Mouse (Mus musculus): ENCODE data around the gene Prss41.
"Not testable (repeated sequence)": the region's sequence is repeated elsewhere in the genome, so short reads cannot be mapped to it uniquely, and the experiment has no call there.

Gene Prss41

GRCm38 (mm10) chr17:23843812-23844273 is at the start of gene Prss41, which contains the start of gene Prss32:
TSS of gene Prss41 (minus strand) at chr17:23844172.
TSS of gene Prss32 (plus strand) at chr17:23843855.
- no peak for DNase-seq (ENCODE audit: low spot score in 2 of 2)

GRCm38 (mm10) chr17:23880576-23880975 is 36.6 kb upstream of the Prss41 start, which contains the start of the genes Dcpp1 and Dcpp2:
TSS of gene Dcpp1 (plus strand) at chr17:23880876.
TSS of gene Dcpp2 (plus strand) at chr17:23880880.
- not testable (repeated sequence) for DNase-seq (ENCODE audit: low spot score in 2 of 2)

DNA sequence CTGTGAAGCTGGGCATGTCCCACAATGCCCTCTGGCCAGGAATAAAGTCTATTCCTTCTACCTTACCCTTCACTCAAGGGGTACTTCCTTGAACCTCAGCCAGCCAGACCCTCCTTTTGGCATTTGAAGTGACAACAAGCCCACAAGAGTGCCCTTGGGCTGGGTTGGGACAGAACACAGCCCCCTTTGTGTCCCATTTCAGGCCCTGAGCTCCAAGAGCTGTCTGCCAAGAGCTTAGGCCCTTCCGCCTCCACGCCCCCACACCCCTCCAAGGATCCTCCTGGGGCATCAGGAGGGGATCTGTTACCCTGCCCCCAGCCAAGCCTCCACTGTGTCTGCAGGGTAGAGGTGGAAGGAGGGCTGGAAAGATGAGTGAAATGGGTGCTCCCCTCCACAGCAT is 33.2 kb upstream of the Prss41 start:
- no peak for DNase-seq (ENCODE audit: low spot score in 2 of 2)

- peak in 1 of 2 experiments; percentile 7 for DNase-seq (ENCODE audit: low spot score in 2 of 2)
These were observed 32.8 kb upstream of the Prss41 start for GRCm38 (mm10) chr17:23876741-23877140.

DNA sequence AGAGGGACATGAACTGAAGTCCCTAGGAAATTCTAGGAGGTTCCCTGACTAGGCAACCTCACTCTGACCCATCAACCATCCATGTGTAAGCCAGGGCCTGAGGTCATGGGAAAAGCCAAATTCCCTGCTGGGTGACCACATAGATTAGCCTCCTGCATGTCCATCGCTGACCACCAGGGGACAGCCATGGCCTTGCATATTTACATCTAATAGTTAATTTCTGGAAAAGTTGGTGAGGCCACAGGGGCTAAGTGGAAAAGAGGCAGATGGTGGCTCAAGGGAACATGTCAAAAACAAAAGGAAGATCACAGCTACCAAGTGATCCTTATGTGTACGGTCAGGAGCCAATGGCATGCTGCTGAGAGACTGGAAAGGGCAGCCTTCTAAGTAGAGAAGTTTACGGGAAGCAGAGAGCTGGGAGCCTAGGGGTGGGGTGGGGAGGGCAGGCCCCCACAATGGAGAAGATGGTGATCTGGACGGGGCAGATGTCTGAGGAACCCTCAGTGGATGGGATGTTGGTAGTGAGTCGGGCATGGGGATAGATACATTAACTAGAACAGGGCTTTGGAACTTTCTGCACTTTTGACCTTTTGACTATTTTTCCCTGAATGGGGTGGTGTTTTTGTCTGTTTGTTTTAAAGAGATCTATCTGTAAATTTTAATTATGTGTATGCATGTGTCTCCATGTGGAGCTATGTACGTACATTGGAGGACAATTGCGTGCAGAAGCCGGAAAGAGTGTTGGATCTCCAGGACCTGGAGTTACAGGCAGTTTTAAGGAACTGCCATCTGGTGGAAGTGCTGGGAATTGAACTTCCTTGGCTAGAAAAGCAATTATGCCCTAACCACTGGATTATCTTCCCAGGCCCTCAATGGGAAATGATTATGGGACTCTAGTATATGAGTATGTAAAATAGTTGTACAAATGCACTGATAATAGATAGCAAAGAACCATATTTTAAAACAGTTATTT is 30.2 kb upstream of the Prss41 start:
- peak; percentile 44 to 53 for DNase-seq (ENCODE audit: low spot score in 2 of 2)

DNA sequence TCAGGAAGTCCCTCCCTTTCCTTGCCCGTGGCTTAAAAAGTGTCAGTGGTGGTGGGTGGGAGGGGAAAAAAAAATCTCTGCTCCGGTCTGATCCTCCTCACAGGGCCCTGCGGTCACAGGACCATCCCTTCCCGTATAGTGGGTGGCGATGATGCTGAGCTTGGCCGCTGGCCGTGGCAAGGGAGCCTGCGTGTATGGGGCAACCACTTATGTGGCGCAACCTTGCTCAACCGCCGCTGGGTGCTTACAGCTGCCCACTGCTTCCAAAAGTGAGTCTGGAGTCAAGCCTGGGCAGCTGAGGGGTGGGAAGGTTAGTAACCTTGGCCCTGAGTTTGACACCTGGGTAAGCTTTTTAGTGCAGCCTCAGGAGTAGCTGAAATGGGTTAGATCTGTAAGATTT is 24.5 kb upstream of the Prss41 start:
- no peak for DNase-seq (ENCODE audit: low spot score in 2 of 2)

- no peak for DNase-seq (ENCODE audit: low spot score in 2 of 2)
These were observed 23.8 kb upstream of the Prss41 start, which contains the start of gene Prss21 for GRCm38 (mm10) chr17:23867756-23868155. TSS of gene Prss21 (plus strand) at chr17:23868056.

DNA sequence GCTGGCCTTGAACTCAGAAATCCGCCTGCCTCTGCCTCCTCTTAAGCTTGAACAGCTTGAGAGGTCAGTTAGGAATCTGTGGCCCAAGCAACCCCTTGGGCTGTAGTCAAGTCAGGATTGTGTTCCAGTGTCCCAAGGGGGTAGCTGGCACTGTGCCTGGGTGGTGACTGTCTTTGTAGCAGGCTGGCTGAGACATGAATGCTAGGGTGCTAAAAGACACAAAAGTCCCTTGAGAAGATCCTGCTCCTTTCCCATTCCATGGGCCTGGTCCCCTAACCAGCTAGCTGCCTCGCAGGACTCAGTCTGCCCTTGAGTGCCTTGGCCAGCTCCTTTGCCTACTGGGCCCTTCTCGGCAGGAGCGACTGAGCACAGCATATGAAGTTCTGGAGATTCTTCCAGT is 19.0 kb upstream of the Prss41 start:
- DNase-seq (ENCODE audit: low spot score in 2 of 2): no peak

- no peak for DNase-seq (ENCODE audit: low spot score in 2 of 2)
These were observed 13.9 kb upstream of the Prss41 start for GRCm38 (mm10) chr17:23857913-23858312.

DNA sequence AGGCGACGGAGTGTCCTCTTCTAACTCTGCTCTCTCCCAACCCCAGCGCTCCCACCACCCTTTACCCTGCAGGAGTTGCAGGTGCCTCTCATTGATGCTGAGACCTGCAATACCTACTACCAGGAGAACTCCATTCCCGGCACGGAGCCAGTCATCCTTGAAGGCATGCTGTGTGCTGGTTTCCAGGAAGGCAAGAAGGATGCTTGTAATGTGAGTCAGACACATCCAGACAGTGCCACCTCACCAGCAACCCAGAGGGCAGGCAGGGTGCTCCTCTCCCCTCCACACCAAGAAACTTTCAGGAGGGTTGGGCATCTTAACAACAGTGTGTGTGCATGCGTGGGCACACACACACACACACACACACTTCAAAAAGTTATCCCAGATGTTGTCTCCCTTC is 13.2 kb upstream of the Prss41 start:
- DNase-seq (ENCODE audit: low spot score in 2 of 2): no peak

- DNase-seq (ENCODE audit: low spot score in 2 of 2): no peak
These were observed 10.3 kb upstream of the Prss41 start for GRCm38 (mm10) chr17:23854229-23854765.

DNA sequence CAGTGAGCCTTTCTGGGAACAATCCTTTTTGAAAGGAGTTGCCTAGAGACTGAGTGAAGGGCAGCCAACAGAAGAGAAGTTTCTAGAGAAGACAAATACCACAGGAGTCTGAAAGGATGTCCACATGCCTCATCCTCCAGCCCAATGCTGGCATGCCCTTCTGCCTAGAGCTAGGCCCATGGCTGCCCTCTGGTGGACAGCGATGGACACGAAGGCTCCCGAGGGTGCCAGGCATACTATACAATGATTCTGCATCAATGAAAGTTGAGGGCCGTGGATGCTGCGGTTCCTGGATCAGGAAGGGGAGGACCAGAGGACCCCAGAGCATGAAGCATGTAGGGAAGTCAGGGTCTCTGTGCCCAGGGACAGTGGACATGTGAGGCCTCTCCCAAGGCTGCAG is 9.3 kb upstream of the Prss41 start:
- peak in 1 of 2 experiments; percentile 11 for DNase-seq (ENCODE audit: low spot score in 2 of 2)

GRCm38 (mm10) chr17:23850853-23851749 is 7.1 kb upstream of the Prss41 start:
- peak; percentile 56 to 64 for DNase-seq (ENCODE audit: low spot score in 2 of 2)

GRCm38 (mm10) chr17:23850028-23850427 is 6.1 kb upstream of the Prss41 start:
- no peak for DNase-seq (ENCODE audit: low spot score in 2 of 2)

GRCm38 (mm10) chr17:23843141-23843811 is 696 bp downstream of the Prss41 start:
- no peak for DNase-seq (ENCODE audit: low spot score in 2 of 2)

GRCm38 (mm10) chr17:23841145-23841544 is 2.8 kb downstream of the Prss41 start:
- peak; percentile 59 to 75 for DNase-seq (ENCODE audit: low spot score in 2 of 2)

- no peak for DNase-seq (ENCODE audit: low spot score in 2 of 2)
These were observed 7.9 kb downstream of the Prss41 start, which contains the start of gene Prss33 for GRCm38 (mm10) chr17:23836006-23836575. TSS of gene Prss33 (minus strand) at chr17:23836056.

DNA sequence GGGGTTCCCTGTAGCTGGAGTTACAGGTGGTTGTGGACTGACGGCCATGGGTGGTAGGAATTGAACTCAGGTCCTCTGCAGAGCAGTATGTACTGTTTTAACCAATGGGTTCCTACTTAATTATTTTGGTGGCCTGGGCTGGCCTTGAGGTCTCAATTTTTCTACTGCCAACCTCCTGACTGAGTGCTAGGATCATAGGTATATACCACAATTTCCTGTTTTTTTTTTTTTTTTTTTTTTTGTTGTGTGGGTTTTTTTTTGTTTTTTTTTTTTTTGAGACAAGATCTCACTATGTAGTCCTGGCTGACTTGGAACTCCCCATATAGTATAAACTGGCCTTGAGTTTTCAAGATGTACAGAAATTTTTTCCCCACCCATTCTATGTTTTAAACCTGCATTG is 12.8 kb downstream of the Prss41 start:
- no peak for DNase-seq (ENCODE audit: low spot score in 2 of 2)

GRCm38 (mm10) chr17:23829064-23829619 is 14.8 kb downstream of the Prss41 start, which contains the start of gene Elob:
TSS of gene Elob (minus strand) at chr17:23829136.
- DNase-seq (ENCODE audit: low spot score in 2 of 2): peak; percentile 83 to 91

All from right cerebral cortex, adult 2 months (tissue).